10 mouse cellular contexts compared by ENCODE assay signal in the genomic region with DNA sequence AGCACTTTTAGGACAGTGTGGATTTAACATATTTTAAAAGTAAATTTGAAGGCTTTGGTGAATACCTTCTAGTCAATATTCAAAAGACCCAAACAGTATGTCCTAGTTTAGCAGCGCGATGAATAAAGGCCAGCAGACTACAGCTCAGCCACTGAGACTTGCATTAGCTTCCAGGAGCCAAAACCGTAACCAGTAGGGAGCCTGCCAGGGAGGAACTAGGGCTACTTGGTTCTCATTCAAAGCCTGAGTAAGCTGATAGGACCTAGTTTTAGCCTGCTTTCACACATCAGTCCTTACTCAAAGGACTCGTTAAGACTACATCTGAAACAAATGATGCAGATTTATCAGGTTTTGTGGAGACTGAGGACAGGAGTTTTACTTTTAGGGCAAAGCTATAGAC. TPM values are rescaled to one million over a fixed set of nuclear protein-coding genes. Genes with fewer than 3 reads are reported as not detected.
DNase-seq lines count a peak whose midpoint lies in the region; ATAC-seq and TF ChIP-seq lines count a peak whose summit lies in the region.
"Had no signal": no experiment of that assay in that cellular context is flagged by ENCODE, and none has a peak within 500 bp of the region (broad histone marks: within the 10 kb centered on the region; RNA-seq: fewer than 3 reads in every experiment).

No protein-coding gene starts in this region.

- H3K9ac ChIP-seq in kidney, embryonic 16.5 days (replicated peaks; ENCODE audit: low read length) = peak overlapping the region; percentile 51; the same call in 1 of the 2 replicates
- H3K9ac ChIP-seq in forebrain, embryonic 14.5 days (ENCODE audit: low read length) = no peak overlapping the region
- no peak overlapping the region for H3K9ac ChIP-seq in hindbrain, embryonic 15.5 days
- peak overlapping the region; percentile 19; the same call in 1 of the 2 replicates for H3K9ac ChIP-seq in midbrain, postnatal 0 days (replicated peaks; ENCODE audit: low read length, poor library complexity, severe bottlenecking)

- 0 out of 2 replicates have a peak overlapping the region, but pooled peaks have one; percentile 4 for H3K4me3 ChIP-seq in kidney, embryonic 16.5 days (ENCODE audit: low read length)
- no peak overlapping the region for H3K4me3 ChIP-seq in forebrain, embryonic 14.5 days (ENCODE audit: low read depth, low read length)
- H3K4me3 ChIP-seq in hindbrain, embryonic 15.5 days = no peak overlapping the region
- H3K4me3 ChIP-seq in midbrain, postnatal 0 days (ENCODE audit: low read depth, low read length) = no peak overlapping the region
- no peak overlapping the region for H3K4me3 ChIP-seq in cerebellum, adult 2 months (replicated peaks; ENCODE audit: insufficient read depth, low read depth, low read length)

- no peak for TF ChIP-seq CTCF in midbrain, postnatal 0 days (IDR thresholded peaks at IDR 0.05)
- TF ChIP-seq CTCF in cerebellum, adult 2 months (IDR thresholded peaks at IDR 0.05; ENCODE audit: borderline replicate concordance, insufficient read depth, low read depth, low read length) = no peak

- WGBS in kidney, embryonic 16.5 days = 82% methylated on average over 4 of the region's 4 CpGs
- 65% methylated on average over 4 of the region's 4 CpGs for WGBS in forebrain, embryonic 14.5 days
- WGBS in hindbrain, embryonic 15.5 days = 80% methylated on average over 4 of the region's 4 CpGs
- WGBS in midbrain, postnatal 0 days = 79% methylated on average over 4 of the region's 4 CpGs
- WGBS in cerebellum, adult 2 months = 47% methylated on average over 4 of the region's 4 CpGs

- no peak for ATAC-seq in kidney, embryonic 16.5 days (ENCODE audit: low FRiP score, low TSS enrichment)
- ATAC-seq in forebrain, embryonic 14.5 days = no peak
- ATAC-seq in hindbrain, embryonic 15.5 days (ENCODE audit: low FRiP score, low read depth) = no peak
- ATAC-seq in midbrain, postnatal 0 days (ENCODE audit: low FRiP score) = no peak

- H3K9me3 ChIP-seq in kidney, embryonic 16.5 days (ENCODE audit: low read length) = no peaks in the 10 kb centered on the region
- H3K9me3 ChIP-seq in forebrain, embryonic 14.5 days (replicated peaks; ENCODE audit: control insufficient read depth, low read length) = no peaks in the 10 kb centered on the region
- no peaks in the 10 kb centered on the region for H3K9me3 ChIP-seq in hindbrain, embryonic 15.5 days
- H3K9me3 ChIP-seq in midbrain, postnatal 0 days (ENCODE audit: low read length) = no peaks in the 10 kb centered on the region

- no peak for DNase-seq in kidney, postnatal 36 days
- no peak for DNase-seq in forebrain, embryonic 14.5 days (ENCODE audit: low spot score)
- DNase-seq in midbrain, postnatal 0 days (ENCODE audit: low spot score) = no peak
- DNase-seq in retina, postnatal 1 day = no peak
- DNase-seq in right cerebral cortex, adult 2 months (ENCODE audit: low spot score in 2 of 2) = no peak
- DNase-seq in cerebellum, adult 2 months = no peak
- DNase-seq: adrenal gland, postnatal 14 days; right cerebral cortex, postnatal 14 days had no signal

- no peak for TF ChIP-seq POLR2A in cerebellum, adult 2 months (IDR thresholded peaks at IDR 0.05; ENCODE audit: borderline replicate concordance, insufficient read depth, low read length)

- peak overlapping the region; percentile 68 for H3K4me2 ChIP-seq in kidney, embryonic 16.5 days (replicated peaks; ENCODE audit: low read depth, low read length)
- H3K4me2 ChIP-seq in forebrain, embryonic 14.5 days (ENCODE audit: low read length) = peak overlapping the region; percentile 82; the same call in 1 of the 2 replicates
- H3K4me2 ChIP-seq in hindbrain, embryonic 15.5 days = 0 out of 2 replicates have a peak overlapping the region, but pooled peaks have one; percentile 75
- no peak overlapping the region; the same call in 1 of the 2 replicates for H3K4me2 ChIP-seq in midbrain, postnatal 0 days (ENCODE audit: low read depth, low read length, poor library complexity, severe bottlenecking)

- H3K27ac ChIP-seq in kidney, embryonic 16.5 days (ENCODE audit: low read length) = no peak overlapping the region
- H3K27ac ChIP-seq in forebrain, embryonic 14.5 days (ENCODE audit: low read depth, low read length) = no peak overlapping the region
- no peak overlapping the region for H3K27ac ChIP-seq in hindbrain, embryonic 15.5 days (replicated peaks)
- no peak overlapping the region for H3K27ac ChIP-seq in midbrain, postnatal 0 days (ENCODE audit: low read depth, low read length)
- no peak overlapping the region for H3K27ac ChIP-seq in cerebellum, adult 2 months (ENCODE audit: insufficient read depth, low read length)

- peaks cover 13% of the 10 kb centered on the region; the same call in 1 of the 2 replicates for H3K36me3 ChIP-seq in kidney, embryonic 16.5 days (ENCODE audit: insufficient read depth, low read length)
- peaks cover 14% of the 10 kb centered on the region for H3K36me3 ChIP-seq in forebrain, embryonic 14.5 days (ENCODE audit: control insufficient read depth, insufficient read depth, low read length)
- H3K36me3 ChIP-seq in hindbrain, embryonic 15.5 days = peaks cover 7% of the 10 kb centered on the region; the same call in 1 of the 2 replicates
- peaks cover 7% of the 10 kb centered on the region; the same call in 1 of the 2 replicates for H3K36me3 ChIP-seq in midbrain, postnatal 0 days (ENCODE audit: insufficient read depth, low read length)

- H3K4me1 ChIP-seq in kidney, embryonic 16.5 days (ENCODE audit: insufficient read depth, low read length) = peaks cover 27% of the 10 kb centered on the region
- peaks cover 15% of the 10 kb centered on the region; the same call in 1 of the 2 replicates for H3K4me1 ChIP-seq in forebrain, embryonic 14.5 days (ENCODE audit: control insufficient read depth, insufficient read depth, low read length)
- peaks cover 31% of the 10 kb centered on the region for H3K4me1 ChIP-seq in hindbrain, embryonic 15.5 days (replicated peaks)
- peaks cover 4% of the 10 kb centered on the region; the same call in 1 of the 2 replicates for H3K4me1 ChIP-seq in midbrain, postnatal 0 days (ENCODE audit: insufficient read depth, low read length)
- no peaks in the 10 kb centered on the region for H3K4me1 ChIP-seq in cerebellum, adult 2 months (ENCODE audit: control insufficient read depth, insufficient read depth, low read length)

- no peaks in the 10 kb centered on the region for H3K27me3 ChIP-seq in kidney, embryonic 16.5 days (ENCODE audit: insufficient read depth, low read length)
- no peaks in the 10 kb centered on the region for H3K27me3 ChIP-seq in forebrain, embryonic 14.5 days (replicated peaks; ENCODE audit: control insufficient read depth, insufficient read depth, low read length)
- no peaks in the 10 kb centered on the region for H3K27me3 ChIP-seq in hindbrain, embryonic 15.5 days
- no peaks in the 10 kb centered on the region for H3K27me3 ChIP-seq in midbrain, postnatal 0 days (ENCODE audit: insufficient read depth, low read length)
- H3K27me3 ChIP-seq in cerebellum, adult 2 months (ENCODE audit: control insufficient read depth, insufficient read depth, low read length) = no peaks in the 10 kb centered on the region

RNA-seq across cellular contexts. Expression of gene Ccdc34, which starts 2.0 kb away (rescaled TPM):
- polyA plus RNA-seq in kidney, embryonic 16.5 days (2015; fragmentation: Nextera tagmentation; extraction: Ambion mirVana) = 39.5 and 44.9 TPM in 2 replicates
- 35.8 and 39.2 TPM in 2 replicates for polyA plus RNA-seq in forebrain, embryonic 14.5 days (2014; fragmentation: Nextera tagmentation; extraction: Ambion mirVana)
- 29.5 and 31.2 TPM in 2 replicates for polyA plus RNA-seq in hindbrain, embryonic 15.5 days (2015; fragmentation: Nextera tagmentation; extraction: Ambion mirVana)
- 19.8 and 22.5 TPM in 2 replicates for total RNA-seq in midbrain, postnatal 0 days (2014; rRNA removed)
- 27.7 and 28.9 TPM in 2 replicates for polyA plus RNA-seq in midbrain, postnatal 0 days (2015; fragmentation: Nextera tagmentation; extraction: Ambion mirVana)
- polyA plus RNA-seq in cerebellum, adult 2 months (2012; rRNA removed) = 10.8 and 12.0 TPM in 2 replicates

Comparison
In these comparisons a context has a peak if more than half of its experiments do, and no peak if none do; other contexts are left out.
1. H3K9ac ChIP-seq: peak in kidney, embryonic 16.5 days (single experiment) and midbrain, postnatal 0 days (single experiment); none in forebrain, embryonic 14.5 days (single experiment) and hindbrain, embryonic 15.5 days (single experiment).